Mouse (Mus musculus) small intestine, adult 2 months (tissue): ENCODE measurements around the gene Actg1.

Source experiments
- CTCF ChIP-seq: fragments of 200-500 bp; IDR thresholded peaks from 2 replicates; pipeline ENCODE4 v1.5.1; 2012; ENCODE audit warnings: low read depth, mild to moderate bottlenecking, control low read depth, inconsistent platforms, low read length, moderate library complexity, mixed read lengths; ENCODE audit not compliant: insufficient replicate concordance, insufficient read length; ENCODE audit errors: extremely low read depth
- POLR2A ChIP-seq: fragments of 200-500 bp; IDR thresholded peaks from 2 replicates; pipeline ENCODE4 v1.6.1; 2012; ENCODE audit warnings: low read depth, mild to moderate bottlenecking, control low read depth, inconsistent platforms, low read length, moderate library complexity

GRCm38 (mm10) chr11:120315832-120316689, 32.3 kb downstream of the Actg1 start:
- no peak for TF ChIP-seq CTCF
- peak; percentile 90 for TF ChIP-seq POLR2A
